Mouse (Mus musculus) left cerebral cortex, postnatal 25 days (tissue): ENCODE results near the gene Lurap1. TPM values are rescaled to one million over a fixed set of nuclear protein-coding genes. Genes with fewer than 3 reads are reported as not detected.

ENCODE experiments used
- DNase-seq, 2 experiments: peaks; one replicate each; pipeline ENCODE4 v3.0.0; 2022; ENCODE audit warnings: low spot score in 2 of 2, mixed read lengths in 1 of 2
- intact Hi-C: fragments of 180-260 bp; cut with DNase I; formaldehyde crosslinking; loops from one replicate; pipeline ENCODE4 v1.15.1; 2025
- total RNA-seq, 2 experiments: library from RNA; stranded (reverse); gene quantifications; 2 replicates each; pipeline ENCODE4 v1.2.3; 2021

Gene Lurap1
- total RNA-seq, 2 experiments from 2014 or later, result 27.9 to 32.8 TPM

DNA sequence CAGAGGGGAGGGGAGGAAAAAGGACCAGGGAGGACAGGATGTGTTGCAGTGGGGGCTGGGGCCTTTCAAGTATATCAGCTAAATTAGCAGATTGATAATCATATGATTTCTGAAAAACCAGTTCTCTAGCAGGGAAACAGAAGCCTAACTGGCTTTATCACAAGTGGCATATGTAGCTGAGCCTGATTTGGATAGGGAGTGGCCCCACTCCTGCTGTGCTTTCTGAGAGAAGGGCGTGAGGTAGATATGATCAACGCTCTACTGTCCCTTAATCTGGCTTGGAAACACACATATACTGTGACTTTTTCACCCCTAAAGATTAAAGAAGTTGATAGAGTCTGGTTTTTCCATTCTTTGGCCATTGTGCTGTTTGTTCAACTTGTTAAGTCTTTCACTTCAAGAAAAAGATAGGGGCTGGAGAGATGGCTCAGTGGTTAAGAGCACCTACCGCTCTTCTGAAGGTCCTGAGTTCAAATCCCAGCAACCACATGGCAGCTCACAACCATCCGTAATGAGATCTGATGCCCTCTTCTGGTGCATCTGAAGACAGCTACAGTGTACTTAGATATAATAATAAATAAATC, 25.2 kb downstream of the Lurap1 start:
- intact Hi-C loops, result no loop called here
- no peak for DNase-seq

DNA sequence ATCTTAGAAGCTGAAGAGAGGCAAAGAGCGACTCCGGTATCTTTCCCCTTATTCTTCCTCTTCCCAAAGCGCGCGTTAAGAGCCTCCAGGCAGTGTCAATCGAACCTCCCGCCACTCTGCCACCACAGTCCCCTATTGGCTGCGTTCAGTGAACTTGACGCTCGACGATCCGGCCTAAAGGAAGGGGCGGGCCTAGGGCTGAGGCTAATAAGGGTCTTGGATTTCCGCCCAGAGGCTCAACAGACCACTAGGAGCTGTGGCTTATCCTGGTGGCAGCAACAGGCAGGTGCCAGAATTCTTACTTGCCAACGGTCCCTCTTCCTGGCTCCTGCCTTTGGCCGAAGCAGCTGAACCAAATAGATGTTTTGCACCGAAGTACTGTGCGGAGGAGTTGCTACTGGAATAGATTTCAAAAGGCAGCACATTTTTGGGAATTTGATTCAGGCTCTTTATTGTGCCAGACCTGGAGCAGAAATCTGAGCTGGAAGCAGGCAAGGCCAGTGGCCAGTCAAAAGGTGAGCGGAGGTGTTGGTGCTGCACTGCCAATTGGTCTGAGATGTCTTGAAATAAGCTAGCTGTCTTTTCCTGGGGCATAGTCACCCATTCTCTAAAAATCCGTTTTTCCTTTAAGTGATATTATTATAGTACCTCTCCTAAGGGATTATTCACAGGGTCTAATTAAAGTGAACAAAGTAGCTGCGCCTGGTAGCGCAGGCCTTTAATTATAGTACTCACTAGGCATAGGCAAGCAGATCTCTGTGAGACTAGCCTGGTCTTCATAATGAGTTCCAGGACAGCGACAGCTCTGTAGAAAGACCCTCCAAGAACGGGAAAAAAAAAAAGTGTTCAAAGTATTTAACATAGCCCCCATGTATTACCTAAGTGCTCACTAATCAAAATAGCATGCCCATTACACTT, 27.3 kb downstream of the Lurap1 start, which contains the start of the genes Rad54l and Pomgnt1:
TSS of gene Rad54l (minus strand) at position 89 of the 918 bp plus-strand sequence.
TSS of gene Pomgnt1 (plus strand) at position 239 of the 918 bp plus-strand sequence.
- intact Hi-C loops, result no loop called here
- peak; percentile 71 to 84 for DNase-seq

DNA sequence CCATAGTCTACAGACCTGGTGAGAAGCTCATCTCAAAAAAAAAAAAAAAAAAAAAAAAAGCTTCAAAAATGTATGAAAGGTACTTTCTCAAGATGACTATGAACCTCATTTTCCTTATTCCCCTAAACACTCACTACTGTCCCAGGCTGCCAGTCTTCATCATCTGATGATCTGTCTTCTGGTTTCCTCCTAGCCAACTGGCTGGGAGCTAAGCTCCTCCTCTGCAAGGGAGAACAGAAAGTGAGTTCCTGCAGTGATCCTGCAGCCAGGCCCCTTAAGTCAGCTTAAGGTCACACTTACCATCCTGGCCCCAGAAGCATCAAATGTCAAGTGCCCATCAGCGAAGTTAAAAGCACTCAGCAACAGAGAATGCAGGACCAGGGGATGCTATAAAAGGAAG, 28.4 kb downstream of the Lurap1 start:
- DNase-seq, result no peak
- intact Hi-C loops, result no loop called here

DNA sequence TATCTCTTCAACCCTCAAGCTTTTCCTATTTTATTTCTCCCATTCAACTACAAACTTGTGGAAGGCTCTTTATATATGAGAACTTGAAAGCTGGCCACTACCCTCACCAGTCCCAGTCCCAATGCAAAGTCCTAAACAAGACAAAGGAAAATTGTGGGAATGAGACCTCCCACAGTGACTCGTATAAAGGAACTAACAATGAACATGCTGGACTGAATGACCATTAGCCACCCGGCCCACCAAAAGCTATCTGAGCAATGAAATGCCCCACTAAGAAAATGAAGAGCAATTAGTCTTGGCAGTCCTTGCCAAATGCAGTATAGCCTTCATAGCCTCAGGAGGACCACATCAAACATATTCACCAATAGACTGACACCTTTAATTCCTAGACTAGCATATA, 39.7 kb downstream of the Lurap1 start:
- intact Hi-C loops, result no loop called here
- DNase-seq, result no peak

DNA sequence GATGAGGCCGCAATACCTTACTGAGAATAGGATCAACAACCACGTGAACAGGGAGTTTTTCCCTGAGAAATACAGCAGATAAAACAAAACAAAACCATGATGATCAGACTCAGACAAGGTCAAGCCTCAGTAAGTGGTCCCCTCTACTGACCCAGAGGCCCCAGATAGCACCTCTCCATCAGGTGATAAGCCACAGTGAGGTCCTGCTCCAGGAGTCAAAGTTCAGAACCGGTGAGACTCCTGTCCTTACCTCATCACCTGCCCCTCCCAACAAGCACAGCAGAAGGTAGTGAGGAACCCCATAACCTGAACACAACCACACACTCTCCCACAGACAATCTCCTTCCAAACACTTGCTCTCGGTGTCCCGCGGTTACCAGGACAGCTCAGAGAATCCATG, 40.4 kb downstream of the Lurap1 start:
- intact Hi-C loops, result no loop called here
- no peak for DNase-seq

DNA sequence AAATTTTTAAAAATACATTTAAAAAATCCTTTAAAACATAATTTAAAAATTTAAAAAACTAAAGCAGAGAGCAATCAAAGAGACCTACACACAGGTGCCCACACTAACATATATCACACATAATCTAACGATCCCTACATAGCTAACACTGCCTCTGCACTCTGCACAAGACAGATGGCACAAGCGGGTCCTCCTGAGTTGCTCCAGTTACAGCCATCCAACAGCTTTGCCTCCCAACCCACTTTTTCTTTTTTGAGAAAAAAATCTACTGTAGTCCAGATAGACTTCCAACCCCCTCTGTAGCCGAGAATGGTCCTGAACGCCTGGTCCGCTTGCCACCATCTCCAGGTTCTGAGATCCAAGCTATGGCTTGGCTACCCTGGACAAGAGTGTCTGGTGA, 45.9 kb downstream of the Lurap1 start:
- intact Hi-C loops, result no loop called here
- DNase-seq, result peak in 1 of 2 experiments; percentile 72

DNA sequence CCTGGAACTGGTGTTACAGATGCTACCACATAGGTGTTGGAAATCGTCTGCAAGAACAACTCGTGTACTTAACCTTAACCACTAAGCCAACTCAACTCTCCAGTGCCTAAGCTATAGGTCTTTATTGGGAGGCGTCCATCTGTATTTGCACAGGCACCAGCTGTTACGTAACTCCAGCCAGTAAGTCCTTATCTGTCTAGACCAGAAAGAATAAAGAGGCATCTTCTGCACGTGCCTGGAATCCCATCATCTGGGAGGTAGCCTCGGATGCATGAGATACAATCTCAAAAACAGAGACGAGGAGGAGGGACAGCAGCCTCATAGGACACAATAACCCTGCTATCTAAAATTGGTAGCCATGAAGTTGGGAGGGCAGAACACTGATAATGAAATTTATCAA, 50.2 kb downstream of the Lurap1 start:
- intact Hi-C loops, result no loop called here
- no peak for DNase-seq

DNA sequence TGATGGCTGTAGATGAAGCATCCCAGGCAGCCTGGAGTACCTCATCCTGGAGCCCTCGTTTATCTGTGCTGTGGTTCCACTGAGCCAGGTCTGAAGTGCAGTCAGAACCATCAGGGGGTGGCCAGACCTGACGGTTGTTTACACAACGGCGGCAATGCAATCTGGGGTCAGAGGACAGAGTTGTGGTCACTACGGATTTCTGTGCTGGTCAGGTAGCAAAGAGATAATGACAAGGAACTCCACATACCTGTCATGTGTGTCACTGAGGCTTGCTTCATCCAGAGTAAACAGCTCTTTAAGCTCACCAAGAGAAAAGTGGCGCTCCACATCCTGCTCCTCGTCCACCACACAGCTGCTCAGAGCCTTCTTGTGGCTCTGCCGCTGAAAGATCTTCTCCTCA, 53.9 kb downstream of the Lurap1 start:
- no peak for DNase-seq
- intact Hi-C loops, result no loop called here

DNA sequence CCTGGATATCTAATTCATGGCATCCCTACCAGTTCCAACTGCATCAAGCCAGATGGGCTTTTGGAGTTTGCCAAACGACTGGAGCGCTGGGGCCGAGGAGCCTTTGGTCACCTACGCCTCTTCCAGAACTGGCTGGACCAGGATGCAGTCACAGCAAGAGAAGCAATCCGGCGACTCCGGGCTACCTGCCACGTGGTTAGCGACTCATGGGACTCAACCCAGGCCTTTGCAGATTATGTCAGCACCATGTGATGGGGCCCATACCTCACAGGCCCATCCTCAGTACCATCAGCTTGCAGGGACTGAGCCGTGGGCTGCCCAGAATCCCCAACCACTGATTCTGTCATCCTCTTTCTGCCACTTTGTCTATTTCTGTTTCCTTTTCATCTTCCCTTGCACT, 54.8 kb downstream of the Lurap1 start:
- intact Hi-C loops, result no loop called here
- no peak for DNase-seq

DNA sequence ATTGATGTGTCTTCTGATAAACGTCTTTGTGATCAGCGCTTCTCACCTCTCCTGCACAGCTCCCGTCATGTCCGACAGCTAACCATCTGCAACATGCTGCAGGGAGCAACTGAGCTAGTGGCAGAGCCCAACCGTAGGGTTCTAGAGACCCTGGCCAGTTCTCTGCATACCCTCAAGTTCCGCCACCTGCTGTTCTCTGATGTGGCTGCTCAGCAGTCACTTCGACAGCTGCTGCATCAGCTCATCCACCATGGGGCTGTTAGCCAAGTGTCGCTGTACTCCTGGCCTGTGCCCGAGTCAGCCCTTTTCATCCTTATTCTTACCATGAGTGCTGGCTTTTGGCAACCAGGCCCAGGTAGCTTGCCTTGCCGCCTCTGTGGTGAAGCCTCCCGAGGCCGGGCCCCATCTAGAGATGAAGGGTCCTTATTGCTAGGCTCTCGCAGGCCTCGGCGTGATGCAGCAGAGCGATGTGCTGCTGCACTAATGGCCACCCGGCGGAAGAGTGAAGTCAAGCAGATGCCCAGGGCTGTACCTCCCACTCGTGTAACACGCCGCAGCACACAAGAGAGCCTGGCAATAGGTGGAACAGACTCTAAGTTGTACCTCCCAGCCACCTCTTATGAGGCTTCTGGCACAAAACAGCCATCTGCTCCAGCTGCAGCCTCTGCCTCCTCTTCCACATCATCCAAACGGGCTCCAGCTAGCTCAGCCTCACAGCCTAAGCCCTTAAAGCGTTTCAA, 62.5 kb downstream of the Lurap1 start:
- intact Hi-C loops, result no loop called here
- DNase-seq, result peak in 1 of 2 experiments; percentile 29

Other genes with a start within 250 kb of the Lurap1 start
- gene Dmbx1, start 211.4 kb downstream of the Lurap1 start, total RNA-seq, result not detected
- gene Faah, start 133.4 kb downstream of the Lurap1 start, total RNA-seq, result 10 to 100 TPM; 88.4 to 89.8 TPM
- gene Nsun4, start 97.5 kb downstream of the Lurap1 start, total RNA-seq, result 10 to 100 TPM; 10.7 to 11.4 TPM
- gene Uqcrh, start 76.3 kb downstream of the Lurap1 start, total RNA-seq, result 100 to 1,000 TPM; 444 to 446 TPM
- 10 to 100 TPM; 45.3 to 47.7 TPM for gene Lrrc41, start 76.1 kb downstream of the Lurap1 start, total RNA-seq
- gene Rad54l, start 27.6 kb downstream of the Lurap1 start, total RNA-seq, result under 1 TPM; 0.32 to 0.64 TPM
- gene Pomgnt1, start 27.5 kb downstream of the Lurap1 start, total RNA-seq, result 10 to 100 TPM; 73.5 to 77.6 TPM
- under 1 TPM; 0.23 to 0.27 TPM for gene Tspan1, start 16.3 kb upstream of the Lurap1 start, total RNA-seq
- not detected for gene 1700042G07Rik, start 22.0 kb upstream of the Lurap1 start, total RNA-seq
- gene Gm49337, start 22.0 kb upstream of the Lurap1 start, total RNA-seq, result not detected
- 10 to 100 TPM; 37.7 to 44.0 TPM for gene Pik3r3, start 70.3 kb upstream of the Lurap1 start, total RNA-seq